Mouse (Mus musculus) activated CD4-positive, CD25-positive, alpha-beta regulatory T cell, adult 4 months (primary cell): ENCODE data around the gene Ttyh1. TPM values are rescaled to one million over a fixed set of nuclear protein-coding genes. Genes with fewer than 3 reads are reported as not detected.

Experiments used
- ATAC-seq: one replicate; pipeline ENCODE4 v1.8.0; 2017
- polyA plus RNA-seq, 2 experiments: library from polyadenylated mRNA; unstranded; fragments of 100-300 nt; shearing (Covaris generic); gene quantifications; one replicate each; pipeline ENCODE4 v1.2.1; 2017

Ttyh1 gene
- under 1 TPM; 0.45 to 0.53 TPM for polyA plus RNA-seq

DNA sequence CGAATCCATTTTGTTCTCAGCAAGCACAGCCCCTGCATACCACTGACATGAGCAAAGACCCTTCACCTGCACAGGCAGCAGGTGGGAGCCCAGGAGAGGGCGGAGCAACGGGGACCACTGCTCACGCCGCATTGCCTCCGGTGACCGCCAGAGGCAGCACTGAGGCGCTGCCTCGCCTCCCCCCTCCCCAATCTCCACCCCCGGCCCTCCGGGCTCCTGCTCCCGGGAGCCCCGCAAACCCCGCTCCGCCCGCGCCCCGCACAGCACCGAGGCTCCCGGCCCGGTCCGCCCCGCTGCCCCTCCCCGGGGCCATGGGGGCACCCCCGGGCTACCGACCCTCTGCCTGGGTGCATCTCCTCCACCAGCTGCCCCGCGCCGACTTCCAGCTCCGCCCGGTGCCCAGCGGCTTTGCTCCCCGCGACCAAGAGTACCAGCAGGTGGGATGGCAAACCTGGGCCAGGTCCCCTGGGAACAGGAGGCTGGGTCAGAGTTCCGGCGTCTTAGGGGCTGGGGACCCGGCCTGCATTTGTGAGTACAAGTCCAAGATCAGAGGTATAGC is at the start of gene Ttyh1:
Ttyh1 (plus strand) TSS at position 65 of the 559 bp plus-strand sequence.
- ATAC-seq, result no peak

DNA sequence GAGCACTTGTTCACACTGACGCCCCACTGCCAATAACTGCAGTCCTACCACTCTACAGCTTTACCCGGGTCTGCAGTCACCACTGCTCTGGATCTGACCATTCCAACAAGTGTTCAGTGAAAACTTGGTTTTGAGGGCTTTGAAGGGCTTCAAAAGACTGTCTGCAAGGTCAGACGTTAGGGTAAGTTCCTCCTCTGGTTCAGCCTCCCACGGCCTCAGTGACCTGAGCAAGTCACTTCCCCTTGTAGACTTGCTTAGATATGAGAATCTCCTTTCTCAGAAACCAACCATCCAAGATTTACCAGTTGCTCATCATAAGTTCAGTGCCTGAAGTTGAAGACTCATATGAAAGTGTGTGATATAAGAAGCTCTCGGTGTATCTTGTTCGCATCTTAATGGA is 48.1 kb upstream of the Ttyh1 start:
- ATAC-seq, result no peak

DNA sequence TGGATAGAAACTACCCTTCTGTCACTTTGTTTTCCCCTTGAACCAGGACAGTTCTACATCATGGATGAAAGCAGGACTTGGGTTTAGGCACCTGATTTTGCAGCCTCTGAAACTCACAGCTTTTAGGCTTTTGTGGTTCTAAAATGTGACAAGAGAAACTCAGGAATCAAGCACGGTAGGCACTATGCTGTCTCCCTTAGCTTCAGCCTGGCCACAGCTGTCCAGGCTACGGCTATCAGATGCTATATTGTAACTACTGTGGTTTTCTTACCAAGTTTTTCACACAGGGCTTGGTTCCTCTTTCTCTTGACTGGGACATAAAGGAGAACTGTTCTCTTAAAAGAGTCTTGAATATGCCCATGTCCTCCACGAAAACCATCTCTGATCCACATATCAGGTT is 46.1 kb upstream of the Ttyh1 start:
- no peak for ATAC-seq

- no peak for ATAC-seq
Measured at GRCm38 (mm10) chr7:4079511-4079910, 39.7 kb upstream of the Ttyh1 start.

DNA sequence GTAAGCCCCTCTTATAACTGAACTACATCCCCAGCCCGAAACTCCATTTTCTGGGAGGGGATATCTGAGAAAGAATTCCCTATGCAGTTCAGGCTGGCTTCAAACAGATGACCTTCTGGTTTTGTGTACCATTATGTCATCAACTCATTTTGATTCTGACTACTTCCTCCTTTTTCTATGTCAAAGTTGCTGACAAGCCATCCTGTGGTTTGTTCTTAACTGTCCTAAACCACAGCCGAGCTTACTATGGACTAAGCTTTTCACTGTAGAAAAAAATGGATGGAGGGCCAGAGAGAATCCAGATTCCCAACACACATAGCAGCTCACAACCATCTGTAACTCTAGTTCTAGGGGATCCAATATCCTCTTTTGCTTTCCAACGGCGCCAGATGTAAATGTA is 38.7 kb upstream of the Ttyh1 start:
- ATAC-seq, result no peak

DNA sequence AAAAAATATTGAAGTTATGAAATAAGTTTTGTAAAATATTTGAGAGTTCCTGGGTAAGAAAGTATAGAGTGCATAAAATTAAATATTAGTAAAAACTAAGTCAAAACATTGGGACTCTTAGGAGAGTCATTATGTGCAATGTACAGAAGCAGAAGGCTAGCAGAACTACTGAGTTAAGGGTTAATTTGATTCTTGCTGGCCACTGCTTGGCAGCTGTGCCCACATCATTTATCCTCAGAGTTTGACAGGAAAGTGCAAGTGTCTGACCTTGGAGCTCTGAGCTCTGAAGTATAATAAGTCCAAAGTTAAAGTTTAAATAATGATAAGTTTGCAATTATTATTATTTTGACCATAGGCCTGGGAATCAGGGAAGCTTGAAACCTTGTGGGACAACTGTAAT is 37.5 kb upstream of the Ttyh1 start:
- no peak for ATAC-seq

DNA sequence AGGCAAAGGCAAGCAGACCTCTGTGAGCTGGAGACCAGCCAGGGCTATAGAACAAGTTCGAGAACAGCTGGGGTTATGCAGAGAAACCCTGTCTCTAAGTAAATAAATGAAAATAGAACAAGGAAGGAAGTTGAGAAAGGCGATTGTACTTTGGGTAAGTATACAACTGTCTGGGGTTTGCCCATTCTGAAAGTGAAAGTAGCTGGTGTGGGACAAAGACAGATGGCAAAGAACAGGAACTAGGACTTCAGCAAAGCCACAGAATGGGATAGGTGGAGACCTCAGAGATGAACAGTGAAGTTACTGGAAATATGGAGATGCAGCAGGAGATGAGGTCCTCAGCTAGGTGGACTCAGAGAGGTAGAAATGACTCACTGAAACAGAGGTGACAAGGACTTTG is 36.4 kb upstream of the Ttyh1 start:
- peak; percentile 94 for ATAC-seq

DNA sequence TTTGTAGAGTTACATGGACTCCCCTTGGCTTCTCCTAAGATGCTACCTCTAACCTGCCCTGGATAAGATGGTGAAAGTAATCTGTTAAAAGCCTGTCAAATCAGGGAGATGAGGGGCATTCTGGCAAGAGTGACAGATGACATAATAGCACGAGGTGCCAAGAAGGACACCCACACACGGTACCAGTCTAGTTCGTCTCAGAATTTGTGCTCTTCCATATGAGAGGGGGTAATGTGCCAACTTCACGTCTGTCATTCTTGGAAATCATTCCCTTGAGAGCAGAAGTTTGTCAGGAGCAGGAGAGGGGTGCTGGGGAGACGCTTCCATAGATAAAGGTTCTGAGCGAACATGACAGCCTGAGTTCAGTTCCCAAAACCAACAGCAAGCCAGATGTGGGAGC is 35.0 kb upstream of the Ttyh1 start:
- ATAC-seq, result no peak

DNA sequence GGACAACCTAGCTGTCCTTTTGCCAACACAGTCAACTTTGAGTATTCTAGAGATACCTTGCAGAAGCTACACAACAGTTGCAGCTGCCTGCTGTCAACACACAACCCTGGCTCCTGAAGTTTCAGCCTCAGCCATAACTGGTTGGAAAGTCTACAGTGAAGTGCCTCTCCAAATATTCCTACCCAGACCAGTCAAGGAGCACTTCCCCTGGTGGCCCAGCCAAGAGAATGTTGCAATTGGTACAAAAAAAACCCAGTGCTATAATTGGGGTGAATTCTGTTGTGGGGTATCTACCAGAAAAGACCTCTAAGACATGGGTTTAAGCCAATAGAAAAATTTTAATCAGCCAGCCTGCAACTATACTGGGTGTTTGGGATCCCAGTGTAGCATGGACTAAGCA is 33.6 kb upstream of the Ttyh1 start:
- no peak for ATAC-seq

- ATAC-seq, result no peak
Measured at GRCm38 (mm10) chr7:4087238-4087895, 31.8 kb upstream of the Ttyh1 start.

DNA sequence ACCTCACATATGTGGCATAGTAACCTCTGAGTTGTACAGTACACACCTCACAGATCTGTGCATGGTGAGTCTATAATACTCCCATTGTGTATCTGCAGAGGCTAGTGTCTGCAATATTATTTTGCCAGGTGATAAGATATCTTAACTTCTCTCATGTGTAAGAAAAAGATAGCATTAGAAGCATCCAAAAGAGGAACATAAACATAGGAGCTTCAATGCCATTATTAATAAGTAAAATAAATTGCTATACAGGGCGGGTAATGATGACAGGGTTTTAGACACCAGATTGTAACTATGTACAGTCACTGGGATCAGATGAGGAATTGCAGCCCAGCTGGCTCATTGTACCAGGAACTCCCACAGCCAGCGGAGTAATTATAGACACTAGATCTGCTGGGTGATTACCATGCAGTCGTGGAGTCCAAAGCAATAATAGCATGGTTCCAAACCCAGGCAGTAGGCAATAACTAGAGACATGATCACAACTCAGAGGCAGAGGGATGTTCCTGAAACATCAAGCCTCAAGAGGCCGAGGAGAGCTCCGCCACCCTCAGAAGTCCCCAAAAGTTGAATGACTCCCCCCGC is 31.2 kb upstream of the Ttyh1 start:
- ATAC-seq, result no peak

GRCm38 (mm10) chr7:4088679-4089078 is 30.5 kb upstream of the Ttyh1 start:
- ATAC-seq, result no peak

DNA sequence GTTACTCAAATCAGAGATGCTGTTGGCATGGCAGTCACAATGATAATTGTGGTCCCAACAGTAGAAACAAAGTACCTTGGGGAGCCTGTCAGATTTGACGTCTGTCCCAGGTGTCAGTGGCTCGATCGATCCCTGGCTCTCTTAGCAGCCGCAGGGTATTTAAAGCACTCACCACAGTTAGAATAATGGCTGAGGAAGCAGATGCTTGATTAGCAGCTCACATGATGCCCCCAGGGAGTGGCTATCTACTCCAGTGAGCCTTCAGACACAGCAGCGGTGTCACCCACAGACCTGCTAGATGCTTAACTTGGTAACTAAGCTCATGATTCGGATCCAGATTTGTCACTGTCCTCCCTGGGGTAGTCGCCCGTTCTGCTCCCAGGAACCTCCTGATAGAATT is 28.0 kb upstream of the Ttyh1 start:
- no peak for ATAC-seq

- no peak for ATAC-seq
Measured at GRCm38 (mm10) chr7:4098301-4098700, 20.9 kb upstream of the Ttyh1 start.

- no peak for ATAC-seq
Measured at GRCm38 (mm10) chr7:4098832-4099231, 20.4 kb upstream of the Ttyh1 start.

DNA sequence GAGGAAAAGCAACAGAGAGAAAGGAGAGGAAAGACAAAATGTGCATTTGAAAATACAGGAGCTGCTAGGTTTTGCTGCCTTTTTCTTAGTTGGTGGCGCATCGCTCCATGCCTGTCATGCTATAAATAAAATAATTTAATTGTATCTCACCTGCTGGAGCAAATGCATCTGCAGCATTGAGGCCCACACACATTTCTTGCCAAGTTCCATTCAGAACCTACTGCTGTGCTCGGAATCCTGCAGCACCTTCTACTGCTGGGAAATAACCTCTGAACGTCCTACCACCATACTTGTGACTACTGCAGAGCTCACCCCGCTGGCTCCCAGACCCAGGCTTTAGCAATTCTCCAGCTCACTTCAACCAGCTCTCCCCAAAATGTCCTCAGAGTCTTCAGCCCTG is 18.1 kb upstream of the Ttyh1 start:
- ATAC-seq, result no peak

- ATAC-seq, result no peak
Measured at GRCm38 (mm10) chr7:4103411-4103810, 15.8 kb upstream of the Ttyh1 start.

DNA sequence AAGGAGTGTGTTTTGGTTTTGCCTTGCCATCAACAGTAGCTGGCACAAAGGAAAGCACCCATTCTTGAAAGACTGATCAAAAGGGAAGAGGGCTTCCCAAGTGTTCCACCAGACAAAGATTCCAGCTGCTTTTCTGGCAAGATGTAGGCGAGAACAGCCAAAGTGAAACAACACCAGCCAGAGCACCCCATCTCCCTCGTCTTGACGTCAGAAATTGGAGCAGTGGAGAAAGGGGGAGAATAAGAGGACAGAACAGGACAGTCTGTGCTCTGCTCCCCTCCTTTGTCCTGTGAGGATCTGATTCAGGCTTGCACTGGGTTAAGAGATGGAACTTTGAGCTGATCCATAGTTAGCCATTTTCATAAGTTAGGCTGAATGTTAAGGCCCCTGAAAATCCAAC is 7.4 kb upstream of the Ttyh1 start:
- ATAC-seq, result no peak

DNA sequence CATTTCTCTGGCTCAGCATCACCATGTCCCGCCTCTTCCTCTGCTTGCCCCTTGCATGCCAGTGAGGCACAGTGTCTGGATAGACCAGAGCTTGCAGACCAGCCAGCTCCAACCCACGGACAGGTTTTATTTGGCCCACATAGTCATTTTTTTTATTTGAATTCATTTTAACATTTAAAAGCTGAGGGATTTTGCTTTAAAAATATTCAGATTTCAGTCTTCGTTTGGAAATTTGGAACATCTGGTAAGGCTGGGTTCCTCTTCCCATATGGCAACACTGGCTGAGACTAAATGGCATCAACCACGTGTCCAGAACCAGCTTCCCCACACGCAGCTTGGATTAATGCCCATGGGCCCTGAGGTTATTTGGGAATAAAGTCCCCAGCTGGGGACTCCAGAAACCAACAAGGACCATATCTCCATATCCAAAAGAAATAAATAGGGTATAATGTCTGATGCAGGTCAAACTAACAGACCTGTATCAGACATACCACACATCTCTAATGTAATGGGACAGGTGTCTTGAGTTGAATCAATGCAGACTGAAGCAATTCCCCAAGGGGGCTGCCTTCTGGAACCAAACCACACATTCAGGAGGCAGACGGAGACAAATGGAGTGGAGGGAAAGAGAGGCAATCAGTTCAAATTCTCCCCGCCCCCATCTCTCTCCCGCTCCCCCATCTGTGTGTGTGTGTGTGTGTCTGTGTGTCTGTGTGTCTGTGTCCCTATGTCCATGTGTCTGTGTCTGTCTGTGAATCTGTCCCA is 2.0 kb upstream of the Ttyh1 start:
- no peak for ATAC-seq

GRCm38 (mm10) chr7:4119976-4120921 is 1.0 kb downstream of the Ttyh1 start:
- no peak for ATAC-seq

DNA sequence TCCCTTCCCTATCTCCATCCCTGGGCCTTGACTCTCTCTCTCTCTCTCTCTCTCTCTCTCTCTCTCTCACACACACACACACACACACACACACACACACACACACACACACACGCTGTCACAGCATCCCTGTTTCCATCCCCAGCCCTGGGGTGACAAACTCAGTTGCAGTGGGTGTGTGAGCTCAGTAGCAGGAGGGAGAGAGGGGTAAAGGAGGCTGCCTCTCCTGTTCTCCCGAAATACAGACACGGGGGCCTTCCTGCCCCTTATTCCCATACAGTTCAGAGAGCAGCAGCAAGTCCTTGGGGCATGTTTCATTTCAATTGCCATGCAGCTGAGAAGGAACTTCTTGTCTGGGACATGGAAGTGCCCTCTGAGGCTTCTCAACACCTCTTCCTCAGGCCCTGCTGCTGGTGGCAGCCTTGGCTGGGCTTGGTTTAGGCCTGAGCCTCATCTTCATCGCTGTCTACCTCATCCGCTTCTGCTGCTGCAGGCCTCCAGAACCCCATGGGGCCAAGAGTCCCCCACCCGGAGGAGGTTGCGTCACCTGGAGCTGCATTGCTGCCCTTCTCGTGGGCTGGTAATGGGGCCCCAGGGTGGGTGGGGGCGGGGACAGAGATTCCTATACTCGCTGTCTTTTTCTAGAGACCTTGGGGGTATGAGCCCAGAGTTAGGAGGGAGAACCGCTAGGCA is 3.0 kb downstream of the Ttyh1 start:
- ATAC-seq, result no peak

DNA sequence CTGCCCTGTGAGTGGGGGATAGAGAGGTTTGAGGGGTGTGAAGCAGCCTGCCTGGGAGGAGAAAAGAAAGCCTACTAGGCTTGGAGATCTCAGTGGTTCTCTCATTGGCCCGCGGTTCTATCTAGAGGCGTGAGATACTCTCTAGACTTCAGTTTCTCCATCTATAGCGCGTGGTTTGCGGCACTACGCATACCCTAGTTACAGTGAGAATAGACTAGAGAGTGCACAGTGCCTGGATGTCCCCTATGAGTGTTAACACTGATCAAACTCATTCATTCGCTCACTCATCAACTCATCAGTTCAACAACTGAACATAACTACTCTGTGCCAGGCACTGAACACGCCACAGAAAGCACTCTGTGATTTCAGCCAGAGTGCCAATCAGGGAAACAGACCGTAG is 3.6 kb downstream of the Ttyh1 start:
- no peak for ATAC-seq
